Mouse (Mus musculus): ENCODE measurements at regions not wholly inside any gene's neighbourhood (a gene's known extent, or its start where the extent isn't known, plus 50 kb on each side); places are given as distances from the start of the nearest gene placed in this dataset.

- no peak for DNase-seq (ENCODE audit: low spot score in 2 of 2)
These were observed 175.7 kb upstream of the Spag17 start for GRCm38 (mm10) chr3:99709506-99709905.

- DNase-seq (ENCODE audit: low spot score in 2 of 2) = no peak
These were observed 168.8 kb upstream of the Spag17 start for GRCm38 (mm10) chr3:99716381-99716780.

- DNase-seq (ENCODE audit: low spot score in 2 of 2) = no peak
These were observed 147.0 kb upstream of the Spag17 start for GRCm38 (mm10) chr3:99738093-99738803.

- no peak for DNase-seq (ENCODE audit: low spot score in 2 of 2)
These were observed 145.6 kb upstream of the Spag17 start for GRCm38 (mm10) chr3:99739654-99740053.

- no peak for DNase-seq (ENCODE audit: low spot score in 2 of 2)
These were observed 143.7 kb upstream of the Spag17 start for GRCm38 (mm10) chr3:99741249-99742222.

GRCm38 (mm10) chr3:99749725-99750124 is 135.5 kb upstream of the Spag17 start:
- no peak for DNase-seq (ENCODE audit: low spot score in 2 of 2)

GRCm38 (mm10) chr3:99778526-99778925 is 106.7 kb upstream of the Spag17 start:
- no peak for DNase-seq (ENCODE audit: low spot score in 2 of 2)

GRCm38 (mm10) chr3:99785955-99786529 is 99.2 kb upstream of the Spag17 start:
- no peak for DNase-seq (ENCODE audit: low spot score in 2 of 2)

GRCm38 (mm10) chr3:99791316-99791715 is 93.9 kb upstream of the Spag17 start:
- no peak for DNase-seq (ENCODE audit: low spot score in 2 of 2)

- no peak for DNase-seq (ENCODE audit: low spot score in 2 of 2)
These were observed 91.6 kb upstream of the Spag17 start for GRCm38 (mm10) chr3:99793622-99794021.

GRCm38 (mm10) chr3:99795835-99796234 is 89.4 kb upstream of the Spag17 start:
- DNase-seq (ENCODE audit: low spot score in 2 of 2) = no peak

GRCm38 (mm10) chr3:99797791-99798190 is 87.4 kb upstream of the Spag17 start:
- DNase-seq (ENCODE audit: low spot score in 2 of 2) = no peak

GRCm38 (mm10) chr3:99810532-99810931 is 74.7 kb upstream of the Spag17 start:
- DNase-seq (ENCODE audit: low spot score in 2 of 2) = no peak

GRCm38 (mm10) chr3:99811276-99811675 is 73.9 kb upstream of the Spag17 start:
- no peak for DNase-seq (ENCODE audit: low spot score in 2 of 2)

- no peak for DNase-seq (ENCODE audit: low spot score in 2 of 2)
These were observed 72.4 kb upstream of the Spag17 start for GRCm38 (mm10) chr3:99812836-99813235.

- DNase-seq (ENCODE audit: low spot score in 2 of 2) = no peak
These were observed 70.1 kb upstream of the Spag17 start for GRCm38 (mm10) chr3:99815115-99815514.

GRCm38 (mm10) chr3:99817965-99818364 is 67.2 kb upstream of the Spag17 start:
- DNase-seq (ENCODE audit: low spot score in 2 of 2) = no peak

- DNase-seq (ENCODE audit: low spot score in 2 of 2) = no peak
These were observed 62.5 kb upstream of the Spag17 start for GRCm38 (mm10) chr3:99822735-99823134.

- DNase-seq (ENCODE audit: low spot score in 2 of 2) = no peak
These were observed 62.0 kb upstream of the Spag17 start for GRCm38 (mm10) chr3:99823256-99823655.

All from spleen, postnatal 36 days (tissue).